Mouse (Mus musculus) thymus, adult 2 months (tissue): Measurements from ENCODE around the gene Smarcd1. TPM values are rescaled to one million over a fixed set of nuclear protein-coding genes. Genes with fewer than 3 reads are reported as not detected.

Experiments used
- DNase-seq: peaks from one replicate; pipeline ENCODE4 v3.0.0; 2021
- H3K27ac ChIP-seq: fragments of 200-500 bp; 2 replicates; pipeline ENCODE4 v1.5.1; 2012; ENCODE audit warnings: low read length, control low read depth; ENCODE audit not compliant: control insufficient read depth, insufficient read depth
- H3K27me3 ChIP-seq: fragments of 200-500 bp; 2 replicates; pipeline ENCODE4 v1.6.1; 2012; ENCODE audit warnings: mild to moderate bottlenecking, low read length, moderate library complexity, mixed read lengths; ENCODE audit not compliant: control insufficient read depth, insufficient read depth
- H3K36me3 ChIP-seq: fragments of 200-500 bp; 2 replicates; pipeline ENCODE4 v1.6.1; 2012; ENCODE audit warnings: mild to moderate bottlenecking, low read length, moderate library complexity; ENCODE audit not compliant: control insufficient read depth, insufficient read depth
- H3K4me1 ChIP-seq: fragments of 200-500 bp; replicated peaks from 2 replicates; pipeline ENCODE4 v1.6.1; 2012; ENCODE audit warnings: low read length; ENCODE audit not compliant: control insufficient read depth, insufficient read depth
- H3K4me3 ChIP-seq: fragments of 200-500 bp; 2 replicates; pipeline ENCODE4 v1.5.1; 2012; ENCODE audit warnings: mild to moderate bottlenecking, low read length, control low read depth, moderate library complexity; ENCODE audit not compliant: control insufficient read depth, insufficient read depth
- CTCF ChIP-seq: fragments of 200-500 bp; IDR thresholded peaks from 2 replicates; pipeline ENCODE4 v1.5.1; 2012; ENCODE audit warnings: mild to moderate bottlenecking, control low read depth, low read length, moderate library complexity, borderline replicate concordance; ENCODE audit not compliant: control insufficient read depth, poor library complexity, insufficient read depth; ENCODE audit errors: extremely low read depth
- POLR2A ChIP-seq: fragments of 200-500 bp; IDR thresholded peaks from 2 replicates; pipeline ENCODE4 v1.6.1; 2012; ENCODE audit warnings: mild to moderate bottlenecking, low read length, control low read depth, moderate library complexity; ENCODE audit not compliant: control insufficient read depth, poor library complexity, insufficient read depth; ENCODE audit errors: extremely low read depth
- WGBS: fragments of 180-500 bp; shearing (Covaris S2); methylation state at CpG from one replicate; pipeline ENCODE4 v1.1.7; 2018; 5-methylcytosine and 5-hydroxymethylcytosine counted together
- polyA plus RNA-seq: library from polyadenylated mRNA; depleted of rRNA; stranded (reverse); fragments of >200 nt; gene quantifications from 2 replicates; pipeline ENCODE4 v1.2.3, GENCODE M21; 2012; rRNA removed

Smarcd1 gene
- polyA plus RNA-seq, 1 experiment: 106 TPM

- H3K36me3 ChIP-seq: peaks cover 43% of the 10 kb centered on the region
- no peak overlapping the region for H3K4me3 ChIP-seq
- no peak for DNase-seq
- TF ChIP-seq CTCF (no peak), POLR2A (no peak)
- 95% methylated on average over 4 of the region's 4 CpGs for WGBS
- H3K27ac ChIP-seq: no peak overlapping the region
- H3K4me1 ChIP-seq: no peaks in the 10 kb centered on the region
- no peaks in the 10 kb centered on the region for H3K27me3 ChIP-seq
Measured at GRCm38 (mm10) chr15:99740229-99740628, 38.3 kb downstream of the Smarcd1 start.

GRCm38 (mm10) chr15:99754204-99754603 is 52.3 kb downstream of the Smarcd1 start:
- H3K27me3 ChIP-seq: no peaks in the 10 kb centered on the region
- no peak for DNase-seq
- WGBS: 67% methylated on average over 3 of the region's 3 CpGs
- H3K4me3 ChIP-seq: no peak overlapping the region
- H3K4me1 ChIP-seq: peaks cover 10% of the 10 kb centered on the region
- no peaks in the 10 kb centered on the region for H3K36me3 ChIP-seq
- no peak overlapping the region for H3K27ac ChIP-seq
- no peak for TF ChIP-seq POLR2A
- TF ChIP-seq CTCF: no peak

Other genes starting within 250 kb of the Smarcd1 start
- gene Nckap5l, start 244.4 kb upstream of the Smarcd1 start, polyA plus RNA-seq: 48.1 and 48.6 TPM in 2 replicates
- 12.4 and 13.7 TPM in 2 replicates for gene Bcdin3d, start 227.4 kb upstream of the Smarcd1 start, polyA plus RNA-seq
- 0.18 and 0.81 TPM in 2 replicates for gene Faim2, start 174.0 kb upstream of the Smarcd1 start, polyA plus RNA-seq
- 0.47 TPM in 1 of 2 replicates, not detected in the other for gene Aqp2, start 123.1 kb upstream of the Smarcd1 start, polyA plus RNA-seq
- gene Aqp5, start 111.3 kb upstream of the Smarcd1 start, polyA plus RNA-seq: 2.7 and 3.3 TPM in 2 replicates
- gene Aqp6, start 100.7 kb upstream of the Smarcd1 start, polyA plus RNA-seq: 0.24 and 0.40 TPM in 2 replicates
- gene Racgap1, start 50.5 kb upstream of the Smarcd1 start, polyA plus RNA-seq: 80.2 and 95.6 TPM in 2 replicates
- 0.13 and 0.19 TPM in 2 replicates for gene Asic1, start 31.8 kb upstream of the Smarcd1 start, polyA plus RNA-seq
- gene Gm17349, start 3.4 kb downstream of the Smarcd1 start, polyA plus RNA-seq: not detected in 2 replicates
- gene Gpd1, start 15.4 kb downstream of the Smarcd1 start, polyA plus RNA-seq: 108 and 187 TPM in 2 replicates
- gene Cox14, start 23.5 kb downstream of the Smarcd1 start, polyA plus RNA-seq: 227 and 284 TPM in 2 replicates
- 48.1 and 59.8 TPM in 2 replicates for gene Cers5, start 70.8 kb downstream of the Smarcd1 start, polyA plus RNA-seq
- 11.0 and 12.3 TPM in 2 replicates for gene Lima1, start 173.3 kb downstream of the Smarcd1 start, polyA plus RNA-seq